Mouse (Mus musculus) limb, embryonic 10.5 days (tissue): Measurements from ENCODE around the gene Itih2. TPM values are rescaled to one million over a fixed set of nuclear protein-coding genes. Genes with fewer than 3 reads are reported as not detected.

Experiments
- DNase-seq: peaks from one replicate; pipeline ENCODE4 v3.0.0-alpha.2; 2017; ENCODE audit warnings: low spot score
- H3K27ac ChIP-seq: fragments of 300-500 bp; sonication (generic); 2 replicates; pipeline ENCODE4 v1.5.1; 2016; ENCODE audit warnings: mild to moderate bottlenecking
- H3K27me3 ChIP-seq: fragments of 300-500 bp; sonication (generic); 2 replicates; pipeline ENCODE4 v1.6.1; 2016; ENCODE audit warnings: low read depth, mild to moderate bottlenecking; ENCODE audit not compliant: poor library complexity, severe bottlenecking
- H3K36me3 ChIP-seq: fragments of 300-500 bp; sonication (generic); 2 replicates; pipeline ENCODE4 v1.6.1; 2016; ENCODE audit warnings: mild to moderate bottlenecking, moderate library complexity
- H3K4me1 ChIP-seq: fragments of 300-500 bp; sonication (generic); 2 replicates; pipeline ENCODE4 v1.6.1; 2016
- H3K4me3 ChIP-seq: fragments of 300-500 bp; sonication (generic); 2 replicates; pipeline ENCODE4 v1.5.1; 2016; ENCODE audit warnings: mild to moderate bottlenecking, moderate library complexity
- H3K9me3 ChIP-seq: fragments of 300-500 bp; sonication (generic); replicated peaks from 2 replicates; pipeline ENCODE4 v1.6.1; 2016; ENCODE audit warnings: mild to moderate bottlenecking
- WGBS: fragments of 180-500 bp; shearing (Covaris S2); methylation state at CpG from one replicate; pipeline ENCODE4 v1.1.7; 2016; 5-methylcytosine and 5-hydroxymethylcytosine counted together
- polyA plus RNA-seq: library from polyadenylated mRNA; unstranded; fragments of >200 nt; fragmentation: Nextera tagmentation; extraction: Ambion mirVana; gene quantifications from 2 replicates; pipeline ENCODE4 v1.2.1, GENCODE M21; 2016

Gene Itih2
- 0.23 TPM in 1 of 2 replicates, not detected in the other for polyA plus RNA-seq

DNA sequence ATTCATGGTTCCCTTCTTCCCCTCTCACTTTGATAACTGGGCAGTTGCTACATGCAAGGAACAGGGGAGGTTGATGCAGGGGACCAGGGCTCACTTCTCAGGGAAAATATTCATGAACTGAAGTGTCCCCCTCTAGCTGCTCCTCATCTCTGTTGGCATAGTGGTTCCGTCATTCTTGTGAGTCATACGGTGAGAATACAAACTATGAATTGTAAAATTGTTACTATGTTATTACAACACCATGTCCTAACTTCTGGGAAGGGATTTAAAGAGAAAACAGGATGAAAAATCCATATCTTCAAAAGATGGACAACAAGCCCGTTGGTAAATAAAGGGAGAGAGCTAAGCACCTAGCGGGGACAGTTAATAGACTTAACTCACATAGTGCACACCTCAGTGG lies at the start of gene Itih2:
Gene Itih2, minus strand, starts transcription at position 101 of the 400 bp plus-strand sequence.
- Histone ChIP-seq H3K4me1 (no peaks in the 10 kb centered on the region), H3K9me3 (no peaks in the 10 kb centered on the region), H3K27ac (no peak within 1 kb of the TSS), H3K27me3 (no peaks in the 10 kb centered on the region), H3K4me3 (no peak within 1 kb of the TSS), H3K36me3 (no peaks in the 10 kb centered on the region)
- no peak for DNase-seq
- 96% methylated on average over 4 of the region's 4 CpGs for WGBS

GRCm38 (mm10) chr2:10169991-10170390 lies 38.8 kb upstream of the Itih2 start:
- H3K4me3 ChIP-seq: no peak overlapping the region
- WGBS: 91% methylated on average over 16 of the region's 16 CpGs
- no peak for DNase-seq
- H3K27me3 ChIP-seq: no peaks in the 10 kb centered on the region
- peaks cover 15% of the 10 kb centered on the region for H3K4me1 ChIP-seq
- no peaks in the 10 kb centered on the region for H3K9me3 ChIP-seq
- H3K36me3 ChIP-seq: no peaks in the 10 kb centered on the region
- H3K27ac ChIP-seq: no peak overlapping the region

DNA sequence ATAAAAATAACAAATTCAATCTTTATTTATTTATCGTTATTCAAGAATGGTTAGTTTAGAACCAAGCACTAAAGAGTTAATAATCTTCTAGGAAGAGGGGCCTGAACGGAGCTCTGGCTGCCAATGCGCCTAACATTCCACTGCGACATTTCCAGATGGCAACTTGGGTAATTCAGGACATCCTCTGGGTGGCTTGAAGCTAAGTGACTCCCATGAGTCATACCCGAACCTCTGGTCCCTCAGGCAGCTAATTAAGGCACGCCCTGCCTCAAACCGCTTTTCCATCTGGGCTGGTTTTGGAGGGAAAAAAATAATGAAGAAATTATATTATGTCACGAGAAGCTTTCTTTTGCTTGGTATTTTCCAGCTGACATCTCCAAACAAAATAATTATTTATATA lies 36.8 kb upstream of the Itih2 start:
- Histone ChIP-seq H3K27ac (no peak overlapping the region), H3K4me3 (no peak overlapping the region), H3K4me1 (peaks cover 15% of the 10 kb centered on the region), H3K27me3 (no peaks in the 10 kb centered on the region), H3K9me3 (no peaks in the 10 kb centered on the region), H3K36me3 (no peaks in the 10 kb centered on the region)
- no peak for DNase-seq
- WGBS: 54% methylated on average over 8 of the region's 8 CpGs

- Histone ChIP-seq H3K9me3 (no peaks in the 10 kb centered on the region), H3K27ac (no peak overlapping the region), H3K4me1 (peaks cover 15% of the 10 kb centered on the region), H3K27me3 (no peaks in the 10 kb centered on the region), H3K4me3 (no peak overlapping the region), H3K36me3 (no peaks in the 10 kb centered on the region)
- WGBS: 93% methylated on average over 11 of the region's 11 CpGs
- DNase-seq: no peak
Observed at GRCm38 (mm10) chr2:10167283-10167682, 36.1 kb upstream of the Itih2 start.

DNA sequence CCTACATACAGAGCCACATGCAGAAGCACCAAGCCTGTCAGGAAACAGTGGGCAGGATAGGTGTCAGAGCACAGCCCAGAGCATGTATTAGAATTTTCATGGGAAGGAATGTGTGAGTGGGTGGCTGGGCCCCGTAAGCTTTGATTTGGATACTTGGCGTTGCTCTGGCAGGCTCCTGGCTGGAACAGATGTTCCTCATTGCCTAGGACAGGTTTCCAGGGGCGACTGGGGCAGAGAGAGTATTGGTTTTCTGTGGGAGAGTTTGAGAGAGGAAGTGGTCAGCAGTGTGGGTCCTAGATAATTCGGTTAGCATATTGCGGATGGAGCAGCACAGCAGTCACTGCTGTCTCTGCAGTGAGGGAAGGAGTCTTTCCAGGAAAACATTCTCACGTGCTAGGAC lies 35.4 kb upstream of the Itih2 start:
- H3K27ac ChIP-seq: peak overlapping the region; percentile 28; the same call in 1 of the 2 replicates
- H3K36me3 ChIP-seq: no peaks in the 10 kb centered on the region
- no peak for DNase-seq
- 41% methylated on average over 6 of the region's 6 CpGs for WGBS
- no peaks in the 10 kb centered on the region for H3K9me3 ChIP-seq
- no peak overlapping the region for H3K4me3 ChIP-seq
- no peaks in the 10 kb centered on the region for H3K27me3 ChIP-seq
- peaks cover 15% of the 10 kb centered on the region for H3K4me1 ChIP-seq

- Histone ChIP-seq H3K27me3 (no peaks in the 10 kb centered on the region), H3K27ac (no peak overlapping the region), H3K36me3 (no peaks in the 10 kb centered on the region), H3K4me3 (no peak overlapping the region), H3K9me3 (no peaks in the 10 kb centered on the region), H3K4me1 (peaks cover 9% of the 10 kb centered on the region)
- 93% methylated on average over 4 of the region's 4 CpGs for WGBS
- no peak for DNase-seq
Observed at GRCm38 (mm10) chr2:10162011-10162410, 30.8 kb upstream of the Itih2 start.

- H3K4me1 ChIP-seq: peaks cover 16% of the 10 kb centered on the region
Observed at GRCm38 (mm10) chr2:10157184-10157583, 26.0 kb upstream of the Itih2 start.

GRCm38 (mm10) chr2:10153201-10154075 lies 22.2 kb upstream of the Itih2 start, which contains the start of gene Itih5:
Itih5 (plus strand) TSS chr2:10153571.
- Histone ChIP-seq H3K27ac (peak within 1 kb of the TSS; percentile 75), H3K27me3 (no peaks in the 10 kb centered on the region), H3K9me3 (no peaks in the 10 kb centered on the region), H3K36me3 (no peaks in the 10 kb centered on the region), H3K4me3 (peak within 1 kb of the TSS; percentile 58), H3K4me1 (peaks cover 16% of the 10 kb centered on the region)
- WGBS: 6% methylated on average over 27 of the region's 27 CpGs
- DNase-seq: peak; percentile 79

More at GRCm38 (mm10) chr2:10157184-10157583, 26.0 kb upstream of the Itih2 start:
- H3K27ac ChIP-seq: no peak overlapping the region
- no peaks in the 10 kb centered on the region for H3K9me3 ChIP-seq
- no peak overlapping the region for H3K4me3 ChIP-seq
- WGBS: 84% methylated on average over 10 of the region's 10 CpGs
- no peak for DNase-seq
- no peaks in the 10 kb centered on the region for H3K27me3 ChIP-seq
- no peaks in the 10 kb centered on the region for H3K36me3 ChIP-seq

GRCm38 (mm10) chr2:10152590-10152989 lies 21.4 kb upstream of the Itih2 start:
- peaks cover 16% of the 10 kb centered on the region for H3K4me1 ChIP-seq

DNA sequence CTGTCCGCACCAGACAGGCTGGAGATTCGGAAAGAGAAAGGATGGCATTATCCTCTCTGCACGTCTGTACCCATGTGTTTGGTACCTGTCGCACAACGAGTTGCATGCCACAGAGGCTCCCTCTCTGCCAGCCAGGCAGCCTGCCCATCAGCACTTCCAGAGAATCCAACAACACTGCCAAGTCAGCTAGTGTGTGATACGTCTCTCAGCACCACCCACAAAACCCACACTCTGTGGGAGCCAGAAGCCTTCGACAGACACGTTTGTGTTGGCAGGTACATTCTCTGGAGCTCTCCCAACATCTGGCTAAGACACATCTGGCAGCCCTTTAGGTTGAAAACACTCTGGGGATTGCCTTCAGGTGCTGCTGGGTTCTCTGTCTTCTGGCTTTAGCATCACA lies 16.0 kb upstream of the Itih2 start:
- Histone ChIP-seq H3K4me3 (no peak overlapping the region), H3K9me3 (no peaks in the 10 kb centered on the region), H3K4me1 (peaks cover 17% of the 10 kb centered on the region), H3K27ac (no peak overlapping the region), H3K27me3 (peaks cover 8% of the 10 kb centered on the region; the same call in 1 of the 2 replicates), H3K36me3 (no peaks in the 10 kb centered on the region)
- 83% methylated on average over 8 of the region's 8 CpGs for WGBS
- no peak for DNase-seq

More at GRCm38 (mm10) chr2:10152590-10152989, 21.4 kb upstream of the Itih2 start:
- no peak for DNase-seq
- 84% methylated on average over 5 of the region's 5 CpGs for WGBS
- Histone ChIP-seq H3K27ac (no peak overlapping the region), H3K27me3 (no peaks in the 10 kb centered on the region), H3K36me3 (no peaks in the 10 kb centered on the region), H3K9me3 (no peaks in the 10 kb centered on the region), H3K4me3 (no peak overlapping the region)

- Histone ChIP-seq H3K9me3 (no peaks in the 10 kb centered on the region), H3K36me3 (no peaks in the 10 kb centered on the region), H3K27me3 (peaks cover 17% of the 10 kb centered on the region; the same call in 1 of the 2 replicates), H3K4me1 (peaks cover 17% of the 10 kb centered on the region), H3K27ac (no peak overlapping the region), H3K4me3 (no peak overlapping the region)
- 36% methylated on average over 6 of the region's 6 CpGs for WGBS
- DNase-seq: no peak
Observed at GRCm38 (mm10) chr2:10145514-10145913, 14.3 kb upstream of the Itih2 start.

- DNase-seq: peak; percentile 70
- H3K4me1 ChIP-seq: peaks cover 17% of the 10 kb centered on the region
- no peak overlapping the region for H3K4me3 ChIP-seq
- no peaks in the 10 kb centered on the region for H3K36me3 ChIP-seq
- WGBS: 35% methylated on average over 8 of the region's 8 CpGs
- H3K9me3 ChIP-seq: no peaks in the 10 kb centered on the region
- no peak overlapping the region for H3K27ac ChIP-seq
- H3K27me3 ChIP-seq: peaks cover 19% of the 10 kb centered on the region; the same call in 1 of the 2 replicates
Observed at GRCm38 (mm10) chr2:10142472-10143454, 11.6 kb upstream of the Itih2 start.
